Mouse (Mus musculus): ENCODE data around the gene Atxn1.

Gene Atxn1

GRCm38 (mm10) chr13:45538532-45539204 is 426.1 kb downstream of the Atxn1 start:
- DNase-seq (ENCODE audit: extremely low read depth, low read depth, low spot score) = no peak

DNA sequence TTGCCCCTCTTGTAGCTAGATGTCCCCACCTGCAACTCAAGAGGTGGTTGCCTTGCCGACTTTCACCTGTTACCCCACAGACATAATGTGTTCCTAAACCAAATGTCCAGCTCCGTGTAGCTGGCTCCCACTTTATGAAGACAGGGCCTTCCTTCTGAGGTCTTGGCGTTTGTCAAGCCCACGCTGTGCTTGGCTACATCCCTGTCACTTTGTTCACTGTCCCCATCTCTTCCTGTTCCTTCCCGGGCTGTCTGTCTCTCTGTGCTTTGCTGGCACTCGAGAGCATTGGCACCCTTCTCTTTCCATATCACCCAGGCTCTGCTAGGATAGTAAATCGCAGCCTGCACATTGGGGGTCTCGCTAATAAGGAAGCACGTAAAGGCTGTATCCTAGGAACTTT is 426.7 kb downstream of the Atxn1 start:
- DNase-seq (ENCODE audit: extremely low read depth, low read depth, low spot score) = no peak

- DNase-seq (ENCODE audit: extremely low read depth, low read depth, low spot score) = no peak
These were observed 427.7 kb downstream of the Atxn1 start for GRCm38 (mm10) chr13:45537110-45537509.

DNA sequence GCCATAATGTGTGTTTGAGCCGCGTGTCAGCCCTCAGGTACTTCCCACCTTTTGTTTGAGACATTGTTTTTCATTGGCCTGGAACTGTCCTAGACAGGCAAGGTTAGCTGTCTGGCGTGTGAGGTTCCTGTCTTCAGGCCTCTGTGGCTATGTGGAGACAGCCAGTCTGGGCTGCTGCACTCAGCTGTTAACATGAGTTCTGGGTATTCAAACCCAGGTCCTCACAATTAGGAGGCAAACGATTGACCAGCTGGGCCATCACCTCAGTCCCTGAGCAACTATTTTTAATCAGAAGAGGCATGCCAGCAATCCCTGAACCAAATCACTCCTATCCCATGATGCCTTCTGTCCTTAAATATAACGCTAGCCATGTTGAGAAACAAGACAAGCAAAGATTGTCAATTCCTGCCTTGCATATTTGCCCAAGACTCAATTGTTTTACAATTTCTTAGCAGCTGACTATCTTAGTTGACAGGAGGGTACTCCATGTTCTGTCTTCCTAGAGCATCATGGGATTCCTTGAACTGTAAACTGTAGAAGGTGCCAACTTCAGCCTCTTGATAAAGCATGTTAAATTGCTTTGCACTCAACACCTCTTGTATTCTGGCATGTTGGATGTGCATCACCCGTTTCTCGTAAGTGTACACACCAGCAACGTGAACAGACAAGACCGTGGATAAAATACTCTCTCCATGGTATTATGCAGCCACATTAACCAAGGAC is 428.9 kb downstream of the Atxn1 start:
- no peak for DNase-seq (ENCODE audit: extremely low read depth, low read depth, low spot score)

- DNase-seq (ENCODE audit: extremely low read depth, low read depth, low spot score) = no peak
These were observed 434.1 kb downstream of the Atxn1 start for GRCm38 (mm10) chr13:45530754-45531153.

- DNase-seq (ENCODE audit: extremely low read depth, low read depth, low spot score) = no peak
These were observed 436.0 kb downstream of the Atxn1 start for GRCm38 (mm10) chr13:45528787-45529186.

- DNase-seq (ENCODE audit: extremely low read depth, low read depth, low spot score) = no peak
These were observed 437.4 kb downstream of the Atxn1 start for GRCm38 (mm10) chr13:45527232-45527964.

GRCm38 (mm10) chr13:45526230-45526629 is 438.6 kb downstream of the Atxn1 start:
- no peak for DNase-seq (ENCODE audit: extremely low read depth, low read depth, low spot score)

- DNase-seq (ENCODE audit: extremely low read depth, low read depth, low spot score) = no peak
These were observed 439.9 kb downstream of the Atxn1 start for GRCm38 (mm10) chr13:45524791-45525435.

GRCm38 (mm10) chr13:45524305-45524704 is 440.5 kb downstream of the Atxn1 start:
- DNase-seq (ENCODE audit: extremely low read depth, low read depth, low spot score) = no peak

DNA sequence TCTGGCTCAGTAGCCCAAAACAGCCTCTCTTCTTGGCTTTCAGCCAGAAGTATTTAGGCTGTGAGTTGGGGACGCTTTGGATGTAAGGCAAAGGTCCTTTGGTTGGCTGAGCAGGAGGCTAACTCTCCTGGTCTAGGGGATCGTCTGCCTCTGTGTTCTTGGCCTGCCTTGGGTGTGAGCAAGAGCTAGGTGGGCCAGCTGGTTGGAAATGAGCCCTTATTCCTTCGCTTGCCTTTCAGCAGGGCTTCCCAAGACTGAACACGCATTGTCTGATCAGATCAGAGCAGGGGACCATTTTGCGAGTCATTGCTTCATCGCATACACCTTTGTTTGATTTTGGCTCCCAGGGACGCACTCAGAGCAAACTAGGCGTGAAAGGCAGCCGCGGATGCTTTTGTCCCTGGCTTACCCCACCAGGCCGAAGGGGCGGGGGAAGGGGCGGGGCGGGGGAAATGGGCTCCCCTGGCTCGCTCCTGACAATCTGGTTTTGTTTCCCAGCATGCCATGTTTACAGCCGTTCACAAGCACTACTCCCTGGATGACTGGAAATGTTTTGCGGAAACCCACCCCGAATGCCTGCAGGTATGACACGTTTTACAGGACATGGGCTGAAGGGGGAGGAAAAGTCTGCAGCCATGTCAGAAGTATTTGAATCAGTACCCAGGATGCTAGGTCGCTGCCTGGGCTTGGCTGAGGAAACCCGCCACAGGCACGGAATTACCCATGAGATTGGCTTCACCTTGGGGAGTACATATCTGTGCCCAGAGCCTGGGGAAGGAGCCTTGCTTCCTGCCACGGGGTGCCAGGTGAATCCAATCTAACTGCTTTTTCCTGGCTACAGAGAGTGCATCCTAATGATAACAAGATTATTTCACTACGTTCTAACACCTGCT is 448.1 kb downstream of the Atxn1 start:
- DNase-seq (ENCODE audit: extremely low read depth, low read depth, low spot score) = no peak

DNA sequence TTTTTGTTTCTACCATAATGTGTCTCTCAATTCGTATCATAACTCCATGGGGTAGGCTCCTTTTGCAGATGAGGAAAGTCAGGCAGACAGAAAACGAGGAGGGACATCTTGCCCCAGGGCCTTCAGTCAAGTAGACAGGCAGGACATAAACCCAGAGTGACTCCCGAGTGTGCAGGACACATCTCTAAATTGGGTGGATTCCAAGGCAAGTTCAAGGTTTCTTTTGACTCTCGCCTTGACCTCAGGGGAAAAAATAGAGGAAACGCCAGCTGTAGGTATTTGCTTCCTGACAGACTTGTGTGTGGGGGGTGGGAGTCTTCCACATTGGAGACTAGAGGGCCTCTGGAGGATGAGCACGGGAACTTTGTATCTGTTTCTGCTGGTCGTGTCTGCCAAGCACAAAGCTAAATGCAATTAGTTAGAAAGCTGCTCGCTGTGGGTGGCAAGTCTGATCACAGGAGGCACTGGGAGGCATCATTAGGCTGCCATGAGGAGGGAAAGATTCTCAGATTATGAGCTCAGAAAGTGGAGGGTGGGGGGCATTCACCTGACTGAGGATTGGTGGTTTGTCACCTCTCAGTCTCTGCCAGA is 449.9 kb downstream of the Atxn1 start:
- DNase-seq (ENCODE audit: extremely low read depth, low read depth, low spot score) = no peak

DNA sequence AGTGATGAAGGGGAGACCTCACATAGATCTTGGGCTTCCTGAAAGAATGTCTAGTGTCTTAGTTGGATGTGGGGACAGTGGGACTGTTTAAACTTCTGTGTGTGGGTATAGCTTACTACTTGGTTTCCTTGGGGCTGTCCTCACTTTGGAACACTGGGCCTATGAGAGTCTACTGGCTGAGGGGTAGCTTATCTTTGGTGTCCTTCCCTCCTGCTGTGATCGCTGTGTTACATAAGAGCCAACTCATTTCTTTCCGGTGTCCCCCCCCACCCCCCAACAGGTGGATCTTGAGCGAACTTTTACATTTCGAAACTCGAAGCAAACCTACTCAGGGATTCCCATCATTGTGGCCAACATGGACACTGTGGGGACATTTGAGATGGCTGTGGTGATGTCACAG is 450.7 kb downstream of the Atxn1 start:
- DNase-seq (ENCODE audit: extremely low read depth, low read depth, low spot score) = no peak

- no peak for DNase-seq (ENCODE audit: extremely low read depth, low read depth, low spot score)
These were observed 451.5 kb downstream of the Atxn1 start for GRCm38 (mm10) chr13:45513009-45513984.

DNA sequence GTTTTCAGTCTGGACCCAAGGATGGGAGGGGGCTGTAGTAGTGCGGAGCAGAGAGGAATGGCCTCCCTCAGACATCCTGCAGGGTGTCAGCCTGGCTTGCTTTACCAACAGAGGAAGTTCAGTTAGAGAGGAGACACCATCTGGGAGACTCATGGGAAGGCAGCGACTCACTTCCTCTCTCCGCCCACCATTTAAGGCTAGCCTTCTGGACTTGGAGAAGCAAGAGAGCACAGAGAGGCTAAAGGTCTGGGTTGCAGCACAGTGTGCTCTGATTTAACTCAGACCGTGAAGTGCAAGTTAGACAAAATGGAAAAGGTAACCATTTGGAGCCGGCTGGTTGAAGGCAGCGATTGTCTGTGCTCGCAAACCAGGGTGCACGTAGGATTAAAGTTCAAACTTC is 452.3 kb downstream of the Atxn1 start:
- no peak for DNase-seq (ENCODE audit: extremely low read depth, low read depth, low spot score)

DNA sequence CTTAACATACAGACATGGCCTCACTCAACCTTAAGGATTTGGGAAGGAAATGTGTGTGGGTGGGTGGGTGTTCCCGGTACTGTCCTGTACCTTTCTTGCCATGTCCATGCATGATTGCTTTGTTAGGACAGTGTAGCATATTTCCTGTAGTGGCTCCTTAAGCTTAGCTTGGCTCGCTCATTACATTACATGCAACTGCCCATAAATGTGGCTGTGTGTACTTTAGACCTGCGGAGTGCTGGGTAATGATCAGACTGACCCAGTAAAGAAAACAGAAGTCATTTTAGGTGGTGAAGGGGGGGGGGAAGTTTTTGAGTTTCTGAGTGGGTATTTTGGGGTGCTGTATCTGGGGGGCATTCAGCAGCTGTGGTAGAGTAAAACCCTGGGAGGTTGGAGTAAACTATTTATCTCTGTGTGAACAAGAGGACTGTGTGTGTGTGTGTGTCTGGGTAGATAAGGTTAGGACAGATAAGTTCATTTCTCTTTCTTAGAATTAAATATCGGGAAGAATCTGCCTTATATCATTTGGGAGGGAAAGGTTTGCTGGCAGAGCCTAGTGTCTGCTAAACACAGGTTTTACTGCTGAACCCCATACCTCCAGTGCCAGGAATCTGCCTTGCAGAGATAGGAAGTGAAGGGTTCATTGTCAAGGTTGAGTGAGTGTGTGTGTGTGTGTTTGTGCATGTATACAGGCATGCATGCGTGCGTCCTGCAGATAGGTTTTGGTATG is 452.9 kb downstream of the Atxn1 start:
- no peak for DNase-seq (ENCODE audit: extremely low read depth, low read depth, low spot score)

DNA sequence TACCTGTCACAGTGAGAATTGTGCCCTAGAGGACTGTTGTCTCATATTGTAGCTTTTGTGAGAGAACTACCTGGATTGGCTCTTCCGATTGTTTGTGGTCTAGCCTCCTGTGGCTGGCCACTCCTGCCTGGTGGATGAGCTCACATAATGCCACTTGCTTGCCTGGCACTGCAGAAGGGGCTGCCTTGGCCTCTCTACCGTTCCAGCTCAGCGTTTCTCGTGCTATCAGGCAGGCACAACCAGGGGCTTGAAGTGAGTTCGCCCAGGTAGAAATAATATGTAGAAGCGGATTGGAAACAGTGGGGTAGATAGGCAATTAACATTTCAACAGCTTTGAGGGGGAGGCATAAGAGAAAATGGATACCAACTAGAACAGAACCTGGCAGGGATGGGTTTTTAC is 455.4 kb downstream of the Atxn1 start:
- DNase-seq (ENCODE audit: extremely low read depth, low read depth, low spot score) = no peak

DNA sequence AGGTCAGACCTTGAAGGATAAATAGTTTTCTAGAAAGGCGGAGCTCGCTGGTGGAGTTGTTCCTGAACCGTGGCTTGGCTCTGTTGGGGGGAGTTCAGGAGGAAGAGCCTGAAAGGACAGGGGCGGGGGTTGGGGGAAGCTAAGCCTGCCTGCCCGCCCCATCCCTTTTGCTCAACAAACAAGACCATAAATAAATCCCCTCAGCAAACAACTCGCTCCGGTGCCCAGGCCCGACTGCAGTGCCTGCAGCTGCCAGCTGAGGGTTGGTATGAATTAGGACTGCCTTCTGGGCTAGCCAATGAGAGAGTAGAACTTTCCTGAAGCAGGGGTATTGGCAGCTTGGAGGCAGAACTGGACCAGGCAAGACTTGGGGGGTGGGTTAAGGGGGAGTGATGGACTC is 456.3 kb downstream of the Atxn1 start:
- DNase-seq (ENCODE audit: extremely low read depth, low read depth, low spot score) = no peak

Measured in fat pad, adult 2 months (tissue).